Mouse (Mus musculus) kidney, embryonic 14.5 days (tissue): ENCODE measurements around the gene Nbas. TPM values are rescaled to one million over a fixed set of nuclear protein-coding genes. Genes with fewer than 3 reads are reported as not detected.

ENCODE experiments used
- ATAC-seq: fragments of 200-750 bp; cut with Nextera tagmentation; 2 replicates; pipeline ENCODE4 v1.8.0; 2017; ENCODE audit warnings: moderate number of reproducible peaks, mild to moderate bottlenecking, moderate TSS enrichment, moderate library complexity; ENCODE audit not compliant: low FRiP score, low TSS enrichment
- H3K27ac ChIP-seq: fragments of 300-500 bp; sonication (generic); 2 replicates; pipeline ENCODE4 v1.5.1; 2014; ENCODE audit warnings: low read depth, mild to moderate bottlenecking, low read length, moderate library complexity, mixed read lengths
- H3K27me3 ChIP-seq: fragments of 300-500 bp; sonication (generic); 2 replicates; pipeline ENCODE4 v1.6.1; 2014; ENCODE audit warnings: mild to moderate bottlenecking, low read length; ENCODE audit not compliant: control insufficient read depth, insufficient read depth
- H3K36me3 ChIP-seq: fragments of 300-500 bp; sonication (generic); 2 replicates; pipeline ENCODE4 v1.6.1; 2014; ENCODE audit warnings: low read length, mixed read lengths; ENCODE audit not compliant: control insufficient read depth, insufficient read depth
- H3K4me1 ChIP-seq: fragments of 300-500 bp; sonication (generic); 2 replicates; pipeline ENCODE4 v1.6.1; 2014; ENCODE audit warnings: low read length, mixed read lengths; ENCODE audit not compliant: control insufficient read depth, insufficient read depth
- H3K4me2 ChIP-seq: fragments of 300-500 bp; sonication (generic); replicated peaks from 2 replicates; pipeline ENCODE4 v1.6.1; 2014; ENCODE audit warnings: low read depth, mild to moderate bottlenecking, low read length
- H3K4me3 ChIP-seq: fragments of 300-500 bp; sonication (generic); 2 replicates; pipeline ENCODE4 v1.5.1; 2014; ENCODE audit warnings: mild to moderate bottlenecking, low read length
- H3K9ac ChIP-seq: fragments of 300-500 bp; sonication (generic); 2 replicates; pipeline ENCODE4 v1.6.1; 2014; ENCODE audit warnings: low read depth, mild to moderate bottlenecking, low read length, moderate library complexity
- H3K9me3 ChIP-seq: fragments of 300-500 bp; sonication (generic); 2 replicates; pipeline ENCODE4 v1.6.1; 2016; ENCODE audit warnings: low read length; ENCODE audit not compliant: control insufficient read depth
- WGBS: fragments of 180-500 bp; shearing (Covaris S2); extraction: QIAGEN DNeasy Blood & Tissue Kit; methylation state at CpG from one replicate; pipeline ENCODE4 v1.1.7; 2014; 5-methylcytosine and 5-hydroxymethylcytosine counted together
- polyA plus RNA-seq: library from polyadenylated mRNA; unstranded; fragments of >200 nt; fragmentation: Nextera tagmentation; extraction: Ambion mirVana; gene quantifications from 2 replicates; pipeline ENCODE4 v1.2.1, GENCODE M21; 2014

The Nbas gene
- polyA plus RNA-seq, 1 experiment from 2014 or later, result 18.3 TPM

- Histone ChIP-seq H3K27ac (no peak overlapping the region), H3K36me3 (peaks cover 7% of the 10 kb centered on the region; the same call in 1 of the 2 replicates), H3K4me3 (no peak overlapping the region), H3K9ac (no peak overlapping the region), H3K27me3 (no peaks in the 10 kb centered on the region), H3K9me3 (no peaks in the 10 kb centered on the region), H3K4me2 (no peak overlapping the region), H3K4me1 (no peaks in the 10 kb centered on the region)
- WGBS, result 90% methylated on average over 2 of the region's 2 CpGs
- no peak for ATAC-seq
These were observed 205.9 kb downstream of the Nbas start for GRCm38 (mm10) chr12:13474881-13475280.

- Histone ChIP-seq H3K36me3 (0 out of 2 replicates have a peak, but pooled peaks cover under 1% of the 10 kb centered on the region), H3K9ac (no peak overlapping the region), H3K4me2 (no peak overlapping the region), H3K9me3 (no peaks in the 10 kb centered on the region), H3K27ac (no peak overlapping the region), H3K27me3 (no peaks in the 10 kb centered on the region), H3K4me3 (no peak overlapping the region), H3K4me1 (no peaks in the 10 kb centered on the region)
- 89% methylated on average over 7 of the region's 7 CpGs for WGBS
- no peak for ATAC-seq
These were observed 210.2 kb downstream of the Nbas start for GRCm38 (mm10) chr12:13479163-13479562.

GRCm38 (mm10) chr12:13486278-13486677 lies 217.3 kb downstream of the Nbas start:
- Histone ChIP-seq H3K4me1 (no peaks in the 10 kb centered on the region), H3K27me3 (no peaks in the 10 kb centered on the region), H3K9ac (no peak overlapping the region), H3K27ac (no peak overlapping the region), H3K4me3 (no peak overlapping the region), H3K9me3 (no peaks in the 10 kb centered on the region), H3K4me2 (no peak overlapping the region), H3K36me3 (no peaks in the 10 kb centered on the region)
- WGBS, result 89% methylated on average over 3 of the region's 3 CpGs
- no peak for ATAC-seq

GRCm38 (mm10) chr12:13497211-13497610 lies 228.3 kb downstream of the Nbas start:
- no peaks in the 10 kb centered on the region for H3K36me3 ChIP-seq
- no peak for ATAC-seq
- H3K9me3 ChIP-seq, result no peaks in the 10 kb centered on the region
- no peak overlapping the region for H3K27ac ChIP-seq
- H3K4me2 ChIP-seq, result no peak overlapping the region
- H3K4me1 ChIP-seq, result no peaks in the 10 kb centered on the region
- WGBS, result 89% methylated on average over 6 of the region's 6 CpGs
- no peak overlapping the region for H3K9ac ChIP-seq
- H3K27me3 ChIP-seq, result no peaks in the 10 kb centered on the region
- H3K4me3 ChIP-seq, result no peak overlapping the region

- ATAC-seq, result no peak
- no peaks in the 10 kb centered on the region for H3K9me3 ChIP-seq
- no peak overlapping the region for H3K9ac ChIP-seq
- H3K4me3 ChIP-seq, result no peak overlapping the region
- H3K27ac ChIP-seq, result no peak overlapping the region
- no peaks in the 10 kb centered on the region for H3K27me3 ChIP-seq
- H3K36me3 ChIP-seq, result no peaks in the 10 kb centered on the region
- no peak overlapping the region for H3K4me2 ChIP-seq
- 84% methylated on average over 10 of the region's 10 CpGs for WGBS
- H3K4me1 ChIP-seq, result no peaks in the 10 kb centered on the region
These were observed 230.4 kb downstream of the Nbas start for GRCm38 (mm10) chr12:13499237-13499889.

- Histone ChIP-seq H3K4me2 (no peak overlapping the region), H3K9ac (no peak overlapping the region), H3K9me3 (no peaks in the 10 kb centered on the region), H3K4me1 (no peaks in the 10 kb centered on the region), H3K27me3 (no peaks in the 10 kb centered on the region), H3K36me3 (no peaks in the 10 kb centered on the region), H3K27ac (no peak overlapping the region), H3K4me3 (no peak overlapping the region)
- WGBS, result 92% methylated on average over 3 of the region's 3 CpGs
- ATAC-seq, result no peak
These were observed 231.3 kb downstream of the Nbas start for GRCm38 (mm10) chr12:13500191-13500590.

- Histone ChIP-seq H3K9me3 (no peaks in the 10 kb centered on the region), H3K9ac (no peak overlapping the region), H3K27me3 (no peaks in the 10 kb centered on the region), H3K4me3 (no peak overlapping the region), H3K4me2 (no peak overlapping the region), H3K4me1 (no peaks in the 10 kb centered on the region), H3K27ac (no peak overlapping the region), H3K36me3 (no peaks in the 10 kb centered on the region)
- ATAC-seq, result no peak
- 81% methylated on average over 5 of the region's 5 CpGs for WGBS
These were observed 236.0 kb downstream of the Nbas start for GRCm38 (mm10) chr12:13504771-13505444.

GRCm38 (mm10) chr12:13518082-13518481 lies 249.1 kb downstream of the Nbas start:
- 33% methylated on average over 1 of the region's 1 CpGs for WGBS
- no peaks in the 10 kb centered on the region for H3K4me1 ChIP-seq
- H3K27me3 ChIP-seq, result no peaks in the 10 kb centered on the region
- H3K9me3 ChIP-seq, result no peaks in the 10 kb centered on the region
- H3K4me2 ChIP-seq, result no peak overlapping the region
- ATAC-seq, result no peak
- H3K36me3 ChIP-seq, result no peaks in the 10 kb centered on the region; the same call in 1 of the 2 replicates
- no peak overlapping the region for H3K9ac ChIP-seq
- H3K4me3 ChIP-seq, result no peak overlapping the region
- no peak overlapping the region for H3K27ac ChIP-seq

GRCm38 (mm10) chr12:13519413-13519812 lies 250.5 kb downstream of the Nbas start:
- no peaks in the 10 kb centered on the region; the same call in 1 of the 2 replicates for H3K36me3 ChIP-seq
- no peak overlapping the region for H3K27ac ChIP-seq
- no peaks in the 10 kb centered on the region for H3K9me3 ChIP-seq
- H3K9ac ChIP-seq, result no peak overlapping the region
- H3K4me2 ChIP-seq, result no peak overlapping the region
- no peaks in the 10 kb centered on the region for H3K27me3 ChIP-seq
- no peaks in the 10 kb centered on the region for H3K4me1 ChIP-seq
- ATAC-seq, result no peak
- WGBS, result 91% methylated on average over 6 of the region's 6 CpGs
- no peak overlapping the region for H3K4me3 ChIP-seq
